Mouse (Mus musculus) spleen, adult 2 months (tissue): Measurements from ENCODE around the gene Barhl2.

Experiments
- CTCF ChIP-seq: fragments of 200-500 bp; IDR thresholded peaks from 2 replicates; pipeline ENCODE4 v1.5.1; 2011; ENCODE audit warnings: mild to moderate bottlenecking, inconsistent platforms; ENCODE audit not compliant: insufficient read depth, insufficient read length, insufficient replicate concordance; ENCODE audit errors: extremely low read depth
- POLR2A ChIP-seq: fragments of 200-500 bp; IDR thresholded peaks from 2 replicates; pipeline ENCODE4 v1.6.1; 2011; ENCODE audit warnings: low read depth, low read length, inconsistent platforms

GRCm38 (mm10) chr5:106453181-106453885 is 4.6 kb downstream of the Barhl2 start:
- TF ChIP-seq CTCF, result no peak
- TF ChIP-seq POLR2A, result no peak
